Mouse (Mus musculus): Measurements from ENCODE around the gene Sh3bp1. TPM values are rescaled to one million over a fixed set of nuclear protein-coding genes. Genes with fewer than 3 reads are reported as not detected.

Sh3bp1 gene
- polyA plus RNA-seq (2012; rRNA removed) = 24.7 and 35.2 TPM in 2 replicates

DNA sequence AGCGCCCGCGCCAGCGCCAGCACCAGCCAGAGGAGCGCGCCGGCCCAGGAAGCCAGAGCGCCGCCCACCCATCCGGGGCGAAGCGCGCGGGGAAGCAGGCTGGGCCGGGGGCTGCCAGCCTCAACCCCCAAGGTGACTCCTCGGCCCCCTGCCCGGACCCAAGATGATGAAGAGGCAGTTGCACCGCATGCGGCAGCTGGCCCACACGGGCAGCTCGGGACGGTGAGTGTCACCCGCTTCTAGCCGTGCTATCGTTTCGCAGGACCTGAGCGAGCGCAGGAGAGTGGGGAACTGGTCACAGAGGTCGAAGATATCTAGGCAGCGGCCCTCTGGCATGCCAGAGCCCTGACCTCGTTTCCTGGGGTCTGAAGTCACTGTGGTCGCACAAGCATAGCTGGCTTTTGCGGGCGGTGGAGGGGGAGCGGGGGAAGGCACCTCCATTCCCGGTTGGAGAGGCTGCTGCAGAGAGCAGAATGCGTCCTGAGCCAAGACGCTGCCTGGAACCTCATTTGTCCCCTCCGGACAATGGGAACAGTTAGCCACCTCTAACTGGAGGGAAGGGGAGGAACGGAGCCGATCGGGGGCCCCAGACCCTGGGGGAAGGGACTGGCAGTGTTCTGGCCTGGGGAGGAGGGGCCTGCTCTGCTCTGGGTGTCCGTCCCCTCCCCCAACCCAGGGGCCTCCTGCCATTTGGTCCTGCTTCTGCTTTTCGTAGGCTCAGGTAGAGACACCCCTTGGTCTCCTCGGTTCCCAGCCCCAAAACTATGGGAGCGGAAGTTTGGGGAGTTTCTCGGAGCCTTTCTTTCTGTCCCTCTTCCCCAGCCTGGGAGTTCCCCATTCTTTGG is at the start of gene Sh3bp1:
Gene Sh3bp1, plus strand, starts transcription at position 29 of the 845 bp plus-strand sequence.
- 6% methylated on average over 47 of the region's 47 CpGs for WGBS

DNA sequence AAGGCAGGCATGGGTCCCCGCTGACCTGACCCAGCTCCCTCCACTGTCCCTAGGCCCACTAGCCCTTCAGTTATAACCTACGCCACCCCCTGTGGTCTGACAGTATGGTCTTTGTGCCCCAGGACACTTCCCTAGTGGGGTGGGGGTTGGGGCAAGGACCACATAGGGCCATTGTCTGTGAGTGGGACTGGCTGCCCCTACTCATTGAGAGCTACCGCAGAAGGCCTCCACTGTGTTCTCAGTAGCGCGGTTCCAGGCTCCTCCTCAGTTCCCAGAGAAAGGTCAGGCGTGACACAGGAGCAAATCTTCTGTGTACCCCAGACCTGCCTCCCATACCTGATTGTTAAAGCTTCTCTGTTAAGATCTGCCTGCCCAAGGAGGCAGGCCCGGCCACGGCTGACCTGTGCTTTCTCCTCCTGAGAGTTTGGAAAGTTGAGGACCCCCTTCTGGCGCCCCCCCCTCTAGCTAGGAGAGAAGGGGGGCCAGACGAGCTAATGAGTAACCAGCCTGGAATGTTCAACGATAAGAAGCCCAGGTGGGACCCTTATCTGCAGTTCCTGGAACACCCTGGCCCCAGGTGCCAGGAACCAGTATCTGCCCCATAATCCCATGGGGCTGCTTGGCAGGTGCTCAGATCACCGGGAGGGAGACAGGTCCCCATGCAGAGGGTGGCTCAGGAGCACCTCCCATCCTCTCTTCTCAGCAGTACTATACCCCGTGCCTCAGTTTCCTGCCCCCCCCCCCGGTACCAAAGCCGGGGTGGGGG is 49.3 kb upstream of the Sh3bp1 start:
- WGBS = 36% methylated on average over 15 of the region's 15 CpGs
- no peak for DNase-seq (ENCODE audit: low read depth, low spot score)

More for the DNA sequence above, at the start of gene Sh3bp1:
- no peak for DNase-seq (ENCODE audit: low read depth, low spot score)

DNA sequence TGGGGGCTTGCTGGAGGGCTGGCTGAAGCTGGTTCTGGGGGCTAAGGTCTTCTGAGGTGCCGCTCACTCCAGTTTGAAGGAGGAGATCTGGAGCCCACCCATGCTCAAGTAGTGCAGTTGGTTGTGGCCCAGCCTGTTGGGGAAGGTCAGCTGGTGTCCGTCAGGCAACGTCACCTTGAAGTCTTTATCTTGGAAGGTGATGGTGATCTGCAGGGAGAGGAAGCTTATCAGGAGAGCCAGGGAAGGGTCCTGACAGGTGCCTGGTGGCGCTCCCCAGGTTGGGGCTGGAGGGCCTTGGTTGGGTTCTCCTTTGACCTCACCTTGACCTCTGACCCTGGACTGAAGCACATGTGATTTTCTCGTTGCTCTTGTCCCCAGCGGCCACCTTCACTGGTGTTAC is 48.6 kb upstream of the Sh3bp1 start:
- 41% methylated on average over 6 of the region's 6 CpGs for WGBS
- DNase-seq (ENCODE audit: low read depth, low spot score) = no peak

DNA sequence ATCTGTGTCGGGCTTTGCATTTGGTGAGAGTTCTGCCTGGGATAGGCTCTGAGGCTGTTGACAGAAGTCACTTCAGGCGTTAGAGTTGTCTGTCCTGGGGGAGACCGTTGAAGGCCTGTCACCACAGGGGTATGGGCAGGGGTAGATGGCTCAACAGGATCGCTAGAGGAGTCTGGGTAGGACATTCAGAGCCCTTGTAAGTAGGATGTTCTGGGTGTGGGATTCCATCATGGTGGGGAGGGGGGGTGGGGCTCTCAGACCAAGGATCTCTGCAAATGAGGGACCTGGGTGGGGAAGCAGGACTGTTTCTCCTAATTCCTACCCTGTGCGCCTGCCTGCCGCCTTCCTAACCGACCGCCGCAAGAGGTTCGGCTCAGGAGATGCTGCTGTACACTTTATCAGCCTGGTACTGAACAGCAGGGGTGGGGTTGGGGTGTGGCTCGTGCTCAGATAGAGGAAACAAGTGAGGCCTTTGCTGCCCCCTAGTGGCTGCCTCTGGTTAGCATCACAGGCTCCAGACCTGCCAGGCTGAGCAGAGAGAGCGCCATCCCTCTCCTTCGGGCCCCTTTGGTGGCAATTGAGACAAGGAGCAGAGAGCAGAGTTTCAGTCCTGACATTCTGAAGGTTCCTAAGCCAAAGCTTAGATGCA is 47.9 kb upstream of the Sh3bp1 start:
- peak; percentile 94 for DNase-seq (ENCODE audit: low read depth, low spot score)
- 7% methylated on average over 13 of the region's 13 CpGs for WGBS

DNA sequence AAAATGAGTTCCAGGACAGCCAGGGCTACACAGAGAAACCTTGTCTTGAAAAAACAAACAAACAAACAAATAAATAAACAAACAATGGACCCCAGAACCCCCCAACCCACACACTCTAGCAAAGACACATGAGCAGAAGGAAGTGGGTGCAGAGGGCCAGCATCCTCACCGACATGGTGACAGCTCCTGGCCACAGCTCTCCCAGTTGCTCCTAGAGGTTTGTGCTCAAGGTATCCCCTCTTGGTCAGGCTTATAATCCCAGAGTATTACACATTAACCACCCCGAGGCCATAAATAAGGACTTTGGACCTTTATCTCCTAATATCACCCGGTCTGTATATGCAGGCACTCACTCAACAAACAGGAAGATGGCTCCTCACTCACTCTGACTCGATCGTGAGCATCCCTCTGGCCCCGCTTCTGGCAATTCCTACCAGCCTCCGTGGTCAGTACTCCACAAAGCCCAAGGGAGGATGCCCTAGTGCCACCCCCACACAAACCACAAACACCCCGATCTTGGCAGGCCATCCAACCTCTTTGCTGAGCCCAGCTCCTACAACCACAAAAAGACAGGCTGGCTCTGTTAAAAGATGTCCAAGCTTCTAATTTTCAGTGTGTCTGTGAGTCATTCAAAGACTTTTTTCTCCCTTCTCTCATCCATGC is 44.1 kb upstream of the Sh3bp1 start, which contains the start of gene Lgals2:
Gene Lgals2, minus strand, starts transcription at position 227 of the 663 bp plus-strand sequence.
- 31% methylated on average over 8 of the region's 8 CpGs for WGBS
- DNase-seq (ENCODE audit: low read depth, low spot score) = no peak

DNA sequence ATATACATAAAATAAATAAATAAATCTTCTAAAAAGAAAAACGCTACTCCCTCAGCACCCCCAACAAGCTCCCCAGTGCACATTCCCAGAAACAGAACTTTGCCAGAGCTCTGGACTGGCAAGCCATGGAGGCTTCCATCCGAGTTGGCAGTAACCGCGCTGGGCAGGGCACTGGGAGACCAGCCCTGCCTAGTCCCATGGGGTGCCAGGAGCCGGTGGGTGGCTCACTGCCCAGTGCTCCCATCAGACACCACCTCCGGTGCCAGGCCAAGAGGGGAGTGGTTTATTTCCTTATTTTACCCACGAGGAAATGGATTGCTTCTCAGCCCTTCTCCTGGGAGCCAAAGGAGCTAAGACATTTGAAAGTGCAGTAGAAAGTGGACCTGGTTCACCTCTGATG is 42.6 kb upstream of the Sh3bp1 start:
- no peak for DNase-seq (ENCODE audit: low read depth, low spot score)
- WGBS = 27% methylated on average over 7 of the region's 7 CpGs

DNA sequence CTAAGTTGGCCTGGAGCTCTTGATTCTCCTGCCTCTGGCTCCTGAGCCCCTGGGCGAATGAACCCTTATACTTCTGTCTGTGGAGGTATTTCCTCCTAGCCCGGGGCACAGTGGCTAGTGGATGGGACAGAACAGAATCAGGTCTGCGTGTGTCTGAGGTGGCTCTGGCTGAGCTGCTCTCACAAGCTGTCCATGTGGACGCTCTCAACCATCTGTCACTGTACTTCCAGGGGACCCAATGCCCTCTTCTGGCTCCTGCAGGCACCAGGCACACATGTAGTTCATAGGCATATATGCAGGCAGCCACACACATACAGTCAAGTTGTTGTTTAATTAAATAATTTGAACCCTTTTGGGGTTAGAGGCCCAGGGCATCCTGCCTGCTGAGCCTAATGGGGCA is 40.3 kb upstream of the Sh3bp1 start:
- DNase-seq (ENCODE audit: low read depth, low spot score) = no peak
- WGBS = 41% methylated on average over 4 of the region's 4 CpGs

DNA sequence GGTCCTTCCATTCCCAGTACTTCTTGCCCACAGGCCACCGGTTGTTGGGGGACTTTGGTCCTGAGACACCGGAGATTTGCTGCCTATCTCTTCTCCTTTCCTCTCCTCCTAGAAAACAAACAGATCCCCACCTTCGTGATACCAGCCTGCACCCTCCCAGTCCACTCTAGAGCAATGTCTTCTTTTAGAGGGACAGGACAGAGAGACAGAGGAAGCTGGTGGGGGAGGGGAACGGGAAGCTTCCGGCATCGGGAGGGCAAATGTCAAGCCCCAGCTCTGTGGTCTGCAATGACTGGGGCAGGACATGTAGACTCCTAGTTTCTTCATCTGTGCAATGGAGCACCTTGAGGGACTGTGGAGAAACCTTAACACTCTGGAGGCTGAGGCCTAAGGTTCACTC is 39.9 kb upstream of the Sh3bp1 start:
- 22% methylated on average over 6 of the region's 6 CpGs for WGBS
- no peak for DNase-seq (ENCODE audit: low read depth, low spot score)

DNA sequence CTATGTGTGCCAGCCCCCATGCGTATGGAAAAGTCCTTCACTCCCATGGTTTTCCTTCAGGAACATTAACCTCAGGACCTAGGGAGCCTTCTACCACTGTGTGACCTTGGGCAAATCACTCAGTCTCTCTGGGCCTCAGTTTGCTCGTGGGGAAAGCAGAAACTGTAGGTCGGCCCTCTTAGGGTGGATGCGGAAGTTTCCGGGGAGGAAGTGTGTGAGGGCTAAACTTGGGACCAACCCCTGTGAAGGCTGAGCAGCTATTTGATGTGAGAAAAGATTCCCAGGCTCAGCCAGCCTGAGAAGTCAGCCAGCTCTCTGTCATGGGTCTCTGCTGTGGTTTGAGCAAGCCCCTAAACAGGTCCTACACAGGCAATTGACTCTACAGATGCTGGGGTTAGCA is 37.3 kb upstream of the Sh3bp1 start:
- DNase-seq (ENCODE audit: low read depth, low spot score) = no peak
- 83% methylated on average over 5 of the region's 5 CpGs for WGBS

DNA sequence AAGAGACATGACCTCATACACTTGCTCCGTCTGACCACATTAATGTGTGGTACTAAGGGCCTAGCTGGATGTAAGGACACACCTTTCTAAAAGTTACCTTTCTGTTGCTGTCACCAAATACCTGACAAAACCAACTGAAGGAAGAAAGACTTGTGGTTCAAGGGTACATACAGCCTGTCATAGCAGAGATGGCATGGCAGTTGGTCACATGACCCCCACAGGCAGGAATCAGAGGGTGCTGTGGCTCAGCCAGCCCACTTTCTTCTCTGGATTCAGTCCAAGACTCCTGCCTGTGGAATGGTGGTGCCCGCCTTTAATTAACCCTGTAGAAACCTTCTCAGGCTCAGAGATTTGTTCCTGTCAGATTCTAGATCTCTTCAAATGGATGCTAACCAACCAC is 36.4 kb upstream of the Sh3bp1 start:
- WGBS = 44% methylated on average over 2 of the region's 2 CpGs
- no peak for DNase-seq (ENCODE audit: low read depth, low spot score)

DNA sequence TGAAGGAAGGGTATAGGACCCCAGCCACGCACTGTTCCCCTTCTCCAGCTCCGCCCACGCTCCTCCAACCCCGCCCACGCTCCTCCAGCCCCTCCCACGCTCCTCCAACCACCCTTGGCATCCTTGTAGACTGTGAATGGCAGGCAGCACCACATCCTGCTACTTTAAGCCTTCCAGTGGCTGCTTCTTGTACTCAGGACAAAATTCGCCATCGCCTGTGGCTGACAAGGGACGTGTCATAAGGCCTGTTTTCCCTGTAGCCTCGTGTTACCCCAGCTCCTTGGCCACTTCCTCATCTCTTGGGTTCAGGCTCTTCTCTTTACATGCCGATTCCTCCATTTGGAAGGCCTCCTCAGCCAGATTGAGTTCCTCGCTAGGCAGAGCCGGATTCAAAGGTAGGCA is 35.7 kb upstream of the Sh3bp1 start:
- DNase-seq (ENCODE audit: low read depth, low spot score) = no peak
- WGBS = 35% methylated on average over 13 of the region's 13 CpGs

DNA sequence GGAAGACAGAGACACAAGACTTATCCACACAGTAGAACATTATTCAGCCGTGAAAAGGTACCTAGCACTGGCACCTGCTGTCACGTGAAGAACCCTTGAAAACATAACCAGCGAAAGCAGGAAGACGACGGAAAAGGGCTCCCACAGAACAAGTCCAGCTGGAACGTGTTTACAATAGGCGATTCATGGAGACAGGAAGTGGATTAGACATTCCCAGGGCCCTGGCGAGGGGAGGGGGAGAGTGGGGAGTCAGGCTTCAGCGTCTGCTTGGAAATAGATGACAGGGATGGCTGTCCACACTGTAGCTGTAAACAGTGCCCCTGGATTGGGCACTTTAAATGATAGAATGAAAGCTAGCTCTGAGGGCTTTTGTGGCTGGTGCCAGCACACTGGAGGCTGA is 31.2 kb upstream of the Sh3bp1 start:
- WGBS = 7% methylated on average over 9 of the region's 9 CpGs
- no peak for DNase-seq (ENCODE audit: low read depth, low spot score)

DNA sequence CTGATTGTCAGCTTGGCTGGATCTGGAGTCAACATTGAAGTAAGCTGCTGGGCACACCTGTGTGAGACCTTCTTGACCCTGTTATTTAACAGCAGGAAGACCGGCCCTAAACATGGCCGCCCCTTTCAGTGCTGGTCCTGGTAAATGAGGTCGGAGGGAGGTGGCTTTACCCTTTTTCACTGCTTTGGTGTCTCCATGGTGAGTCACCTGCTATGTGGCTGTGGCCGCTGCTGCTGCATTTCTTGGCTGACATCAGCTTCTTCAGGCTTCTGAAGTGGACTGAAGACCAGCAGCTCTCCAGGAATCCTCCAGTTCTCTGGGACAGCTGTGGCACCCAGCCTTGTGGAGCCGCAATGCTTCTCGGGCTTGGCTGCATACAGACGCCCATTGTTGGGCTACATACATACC is 30.7 kb upstream of the Sh3bp1 start:
- 11% methylated on average over 7 of the region's 7 CpGs for WGBS

DNA sequence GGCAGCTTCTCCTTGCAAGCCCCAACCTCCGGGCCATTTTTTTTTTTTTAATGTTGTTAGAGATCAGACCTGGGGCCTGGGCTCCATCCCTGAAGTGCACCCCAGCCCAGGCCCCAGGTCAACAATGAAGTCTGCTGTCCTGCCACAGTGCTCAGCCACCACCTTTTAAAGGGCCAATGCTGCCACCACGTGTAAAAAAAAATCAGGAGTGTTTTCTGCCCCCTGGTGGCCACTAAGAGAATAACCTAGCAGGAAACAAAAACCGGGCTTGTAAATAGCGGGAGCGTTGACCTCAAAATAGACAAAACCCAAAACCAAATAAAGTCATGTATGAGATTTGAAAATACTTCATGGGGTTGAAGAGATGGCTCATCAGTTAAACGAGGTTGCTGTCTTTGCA is 29.8 kb upstream of the Sh3bp1 start:
- no peak for DNase-seq (ENCODE audit: low read depth, low spot score)
- WGBS = 11% methylated on average over 6 of the region's 6 CpGs

More for the DNA sequence above, 30.7 kb upstream of the Sh3bp1 start:
- DNase-seq (ENCODE audit: low read depth, low spot score) = no peak

DNA sequence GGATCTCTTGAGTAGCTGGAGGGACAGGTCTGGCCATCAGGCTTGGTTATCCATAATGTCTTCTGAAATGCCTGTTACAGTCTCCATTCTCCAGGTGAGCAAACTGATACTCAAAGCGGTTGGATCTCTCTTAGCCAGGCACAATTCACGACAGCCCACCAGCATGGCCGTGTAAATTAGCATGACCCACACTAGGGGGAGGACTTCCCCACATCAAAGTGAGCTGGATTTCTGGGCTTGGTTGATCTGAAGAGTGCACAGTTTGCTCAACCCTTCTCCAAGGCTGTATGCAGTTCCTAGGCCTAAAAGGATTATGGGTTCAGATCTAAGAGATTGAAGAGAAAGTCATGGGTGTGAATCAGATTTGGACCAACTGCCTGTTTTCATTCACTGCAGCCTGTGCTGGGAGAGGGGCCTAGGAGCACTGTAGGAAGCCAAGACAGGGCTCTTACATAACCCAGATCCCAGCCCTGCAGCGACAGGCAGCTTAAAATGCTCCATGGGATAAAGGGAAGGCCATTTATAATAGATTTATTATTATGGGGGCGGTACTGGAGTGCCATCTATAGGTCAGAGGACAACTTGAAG is 27.5 kb upstream of the Sh3bp1 start:
- WGBS = 53% methylated on average over 5 of the region's 5 CpGs
- DNase-seq (ENCODE audit: low read depth, low spot score) = no peak

DNA sequence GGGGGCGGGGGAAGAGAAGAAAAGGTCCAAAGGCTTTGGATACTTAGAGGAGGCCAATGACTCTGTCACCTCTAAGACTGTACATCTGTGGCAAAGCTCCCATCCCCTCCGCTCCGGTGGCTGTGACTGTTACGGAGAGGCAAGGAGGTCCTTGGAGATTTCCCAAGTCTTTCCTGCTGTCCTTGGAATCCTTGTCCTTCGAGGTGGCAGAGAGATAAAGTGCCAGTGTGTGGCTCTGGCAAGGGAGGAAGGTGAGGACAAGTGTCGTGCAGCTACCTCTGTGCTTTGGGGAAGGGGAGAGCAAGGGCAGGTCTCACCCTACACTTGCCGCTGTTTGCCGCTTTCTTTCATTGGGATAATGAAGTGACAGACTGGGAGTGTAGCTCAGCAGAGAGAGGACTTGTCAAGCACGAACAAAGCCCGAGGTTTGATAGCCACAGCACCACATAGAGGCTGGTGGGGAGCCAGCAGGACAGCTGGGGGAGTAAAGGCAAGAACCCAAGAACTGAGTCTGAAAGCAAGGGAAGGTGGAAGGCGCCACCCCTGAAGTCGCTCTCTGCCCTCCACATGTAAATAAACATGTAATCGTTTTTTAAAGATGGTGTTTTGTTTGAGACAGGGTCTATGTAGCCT is 25.6 kb upstream of the Sh3bp1 start:
- DNase-seq (ENCODE audit: low read depth, low spot score) = no peak
- 74% methylated on average over 13 of the region's 13 CpGs for WGBS

DNA sequence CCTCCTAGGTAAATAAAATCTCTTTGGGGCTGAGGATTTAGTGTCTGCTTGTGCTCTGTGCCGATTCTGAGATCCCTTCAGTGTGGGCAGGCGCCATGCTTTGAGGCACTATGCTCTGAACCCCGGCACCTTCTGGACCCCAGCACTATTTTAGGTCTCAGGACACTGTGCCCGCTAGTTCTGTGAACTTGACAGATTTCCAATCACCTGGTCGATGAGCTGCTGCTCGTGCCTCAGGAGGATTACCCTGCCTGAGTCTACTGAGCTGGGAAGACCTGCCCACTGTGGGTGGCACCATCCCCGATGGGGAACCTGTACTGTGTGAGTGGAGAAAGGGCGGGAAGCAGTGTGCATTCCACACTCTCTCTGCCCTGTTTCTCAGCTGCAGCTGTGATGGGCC is 24.6 kb upstream of the Sh3bp1 start:
- DNase-seq (ENCODE audit: low read depth, low spot score) = no peak
- WGBS = 68% methylated on average over 8 of the region's 8 CpGs

DNA sequence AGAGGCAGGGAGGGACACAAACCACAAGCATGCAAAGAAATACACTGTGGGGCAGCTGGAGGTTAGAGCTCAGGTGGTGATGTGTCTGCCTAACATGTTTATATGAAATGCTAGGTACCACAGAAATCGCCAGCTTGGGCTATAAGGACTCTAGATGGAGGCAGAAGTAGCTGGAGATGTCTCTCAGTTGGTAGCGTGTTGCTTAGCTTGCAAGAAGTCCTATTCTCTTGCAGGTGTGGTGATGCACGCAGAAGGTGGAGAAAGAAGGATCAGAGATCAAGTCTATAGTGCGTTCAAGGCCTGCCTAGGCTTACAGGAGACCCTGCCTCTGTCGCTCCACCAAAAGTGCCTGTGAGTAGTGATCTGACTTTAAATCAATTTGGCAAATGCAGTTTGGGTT is 24.0 kb upstream of the Sh3bp1 start:
- DNase-seq (ENCODE audit: low read depth, low spot score) = no peak
- WGBS = 70% methylated on average over 5 of the region's 5 CpGs

DNA sequence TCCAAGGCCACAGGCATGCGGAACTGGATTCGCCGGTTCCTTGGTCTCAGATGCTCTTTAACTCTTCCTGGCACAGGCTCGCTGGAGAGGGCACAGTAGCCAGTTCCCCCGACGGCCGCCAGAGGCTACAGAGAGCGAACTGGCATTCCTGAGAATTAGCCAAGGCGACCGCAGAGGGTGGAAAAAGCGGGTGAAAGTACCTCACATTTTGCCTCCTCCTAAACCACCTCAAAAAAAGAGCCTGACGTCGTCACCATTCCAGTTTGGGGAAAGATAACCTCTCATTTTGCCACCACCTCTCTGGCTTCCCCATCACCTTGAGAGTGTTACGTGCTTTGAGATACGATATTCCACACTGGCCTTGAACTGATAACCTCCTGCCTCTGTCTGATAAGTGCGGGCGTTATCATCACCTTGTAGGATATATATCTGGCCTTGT is 23.3 kb upstream of the Sh3bp1 start:
- no peak for DNase-seq (ENCODE audit: low read depth, low spot score)
- WGBS = 2% methylated on average over 17 of the region's 17 CpGs

Measured in large intestine, adult 2 months (tissue).